Mouse (Mus musculus) B cell, adult 2 months (primary cell): Measurements from ENCODE around the gene Atoh1.

ENCODE experiments used
- DNase-seq, 2 experiments: peaks; one replicate each; pipeline ENCODE4 v3.0.0; 2022

The Atoh1 gene

DNA sequence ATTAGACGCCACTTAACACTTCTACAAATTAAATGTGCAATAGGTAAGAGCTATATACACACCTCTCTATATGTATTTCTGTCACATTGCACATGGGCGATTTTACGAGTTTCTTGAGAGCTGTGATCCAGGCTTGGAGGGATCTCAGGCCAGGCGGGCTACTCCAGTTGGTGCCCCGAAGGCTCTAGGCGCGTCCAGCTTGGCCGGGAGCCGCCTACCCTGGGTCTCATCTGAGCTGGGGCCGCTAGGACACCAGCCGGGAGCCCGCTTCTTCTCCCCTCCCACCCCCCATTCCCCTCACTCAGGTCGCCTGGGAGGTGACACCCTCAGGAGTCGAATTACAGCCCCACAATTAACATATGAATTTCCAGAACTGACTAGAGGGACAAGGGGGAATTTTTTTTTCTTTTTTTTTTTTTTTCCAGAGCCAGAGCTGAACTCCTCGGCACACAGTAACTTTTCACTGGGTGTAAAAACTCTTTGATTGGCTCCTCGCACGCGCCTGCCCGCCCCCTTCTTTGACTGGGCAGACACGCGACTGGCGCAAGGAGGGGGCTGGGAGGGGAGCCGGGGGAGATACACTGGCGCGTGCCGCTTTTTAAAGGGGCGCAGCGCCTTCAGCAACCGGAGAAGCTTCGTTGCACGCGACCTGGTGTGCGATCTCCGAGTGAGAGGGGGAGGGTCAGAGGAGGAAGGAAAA is at the start of gene Atoh1:
Gene Atoh1, plus strand, starts transcription at position 627 of the 700 bp plus-strand sequence.
- DNase-seq: no peak

DNA sequence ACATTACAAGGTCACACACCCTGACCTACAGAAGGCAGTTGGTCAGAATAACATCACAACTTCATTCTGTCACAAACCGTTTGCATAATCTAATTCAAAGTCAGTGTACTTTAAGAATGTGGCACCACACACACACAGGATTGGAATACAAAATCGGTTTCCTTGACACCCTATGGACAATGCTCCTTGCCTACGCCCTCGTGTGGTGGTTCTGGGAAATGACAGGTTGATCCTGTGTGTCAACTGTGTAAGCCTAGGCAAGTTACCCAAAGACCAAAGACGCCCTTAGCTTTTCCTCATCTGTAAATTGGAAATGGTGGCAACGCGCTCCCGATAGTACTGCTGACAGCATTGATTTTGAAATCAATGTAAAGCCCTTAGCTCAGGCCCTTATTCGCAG is 45.0 kb upstream of the Atoh1 start:
- peak in 1 of 2 experiments; percentile 1 for DNase-seq

DNA sequence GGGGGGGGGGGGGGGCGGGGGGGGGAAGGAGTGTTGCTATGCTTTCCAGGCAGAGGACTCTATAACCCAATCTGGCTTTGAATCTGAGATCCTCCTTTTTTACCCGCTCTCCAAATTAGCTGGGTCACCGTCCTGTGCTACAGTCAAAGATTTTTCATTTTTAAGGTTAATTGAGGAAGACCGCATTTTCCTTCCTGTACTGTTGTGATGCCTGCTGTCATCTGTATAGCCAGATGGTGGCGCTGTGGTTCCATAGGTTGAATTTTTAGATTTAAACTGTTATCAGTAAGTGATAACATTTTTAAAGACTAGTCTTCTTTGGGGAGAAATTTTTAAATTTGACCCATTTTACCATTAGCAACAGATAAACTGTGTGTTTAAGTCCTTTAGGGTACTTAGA is 44.0 kb upstream of the Atoh1 start:
- DNase-seq: no peak

DNA sequence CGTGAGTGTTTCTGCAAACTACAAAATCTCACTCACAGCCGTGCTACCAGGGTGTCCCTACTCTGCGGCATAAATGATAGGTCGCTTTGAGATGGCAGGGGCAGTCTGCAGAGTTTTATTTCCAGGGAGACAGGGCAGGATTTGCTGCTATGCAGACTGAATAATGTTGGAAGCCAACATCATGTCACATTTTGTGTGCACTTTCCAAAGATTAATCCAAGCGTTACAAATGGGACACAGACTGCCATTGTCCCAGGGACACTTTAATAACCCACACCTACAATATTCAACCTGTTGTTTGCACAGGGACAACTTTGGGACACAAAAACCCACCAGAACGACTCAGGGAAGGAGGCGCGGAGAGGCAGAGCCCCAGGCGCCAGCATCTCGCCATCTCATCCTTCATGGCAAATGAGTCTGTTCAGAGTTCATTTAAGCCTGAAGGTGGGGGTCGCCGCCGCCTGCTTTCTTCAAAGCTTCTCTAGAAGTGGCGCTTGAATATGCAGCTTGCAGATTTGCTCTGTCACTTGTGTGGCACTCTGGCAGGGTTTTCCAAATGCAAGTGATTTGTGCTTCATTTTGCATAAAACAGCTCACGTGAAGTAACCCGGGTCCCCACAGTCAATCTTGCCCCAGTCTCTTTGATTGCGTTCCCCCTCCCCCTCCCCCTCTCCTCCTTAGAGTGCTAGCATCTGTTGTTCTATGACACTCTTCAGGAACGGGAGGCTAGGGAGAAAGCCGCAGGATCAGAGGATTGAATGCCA is 40.6 kb upstream of the Atoh1 start:
- no peak for DNase-seq

DNA sequence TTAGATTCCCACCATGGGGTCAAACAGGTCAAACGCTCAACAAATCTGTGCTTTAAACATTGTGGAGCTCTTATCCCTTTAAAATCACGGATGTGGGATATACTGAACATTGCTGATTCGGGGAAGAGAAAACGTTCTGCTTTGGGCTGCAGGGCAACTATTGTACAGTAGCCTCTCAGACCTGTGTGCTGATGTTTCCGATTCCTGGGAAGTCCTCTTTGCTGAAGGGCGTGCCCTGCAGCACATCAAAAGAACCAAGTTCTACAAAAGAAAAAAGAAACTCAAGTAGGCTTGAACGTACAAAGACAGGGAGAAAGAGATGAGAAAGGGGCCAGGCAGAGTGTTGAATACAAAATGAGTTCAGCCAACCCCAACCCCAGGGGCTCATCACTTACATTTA is 34.2 kb upstream of the Atoh1 start:
- DNase-seq: no peak

DNA sequence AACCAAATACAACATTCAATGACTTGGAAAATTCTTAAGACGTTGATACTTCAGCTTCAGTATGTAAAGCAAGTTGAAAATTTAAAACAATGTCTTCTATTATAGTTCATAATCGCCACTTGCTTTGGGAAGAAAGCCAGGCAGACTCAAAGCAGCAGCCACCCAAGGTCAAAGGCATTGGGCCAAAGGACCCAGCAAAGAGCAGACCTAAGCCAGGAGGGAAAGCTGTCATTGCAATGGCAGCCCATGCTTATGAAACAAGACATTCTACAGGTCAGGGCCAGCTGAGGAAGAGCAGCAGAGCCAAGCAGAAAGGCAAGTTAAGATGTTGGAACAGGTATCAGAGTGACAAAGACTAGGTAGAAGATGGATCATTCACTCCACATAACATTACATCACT is 25.3 kb upstream of the Atoh1 start:
- DNase-seq: no peak

DNA sequence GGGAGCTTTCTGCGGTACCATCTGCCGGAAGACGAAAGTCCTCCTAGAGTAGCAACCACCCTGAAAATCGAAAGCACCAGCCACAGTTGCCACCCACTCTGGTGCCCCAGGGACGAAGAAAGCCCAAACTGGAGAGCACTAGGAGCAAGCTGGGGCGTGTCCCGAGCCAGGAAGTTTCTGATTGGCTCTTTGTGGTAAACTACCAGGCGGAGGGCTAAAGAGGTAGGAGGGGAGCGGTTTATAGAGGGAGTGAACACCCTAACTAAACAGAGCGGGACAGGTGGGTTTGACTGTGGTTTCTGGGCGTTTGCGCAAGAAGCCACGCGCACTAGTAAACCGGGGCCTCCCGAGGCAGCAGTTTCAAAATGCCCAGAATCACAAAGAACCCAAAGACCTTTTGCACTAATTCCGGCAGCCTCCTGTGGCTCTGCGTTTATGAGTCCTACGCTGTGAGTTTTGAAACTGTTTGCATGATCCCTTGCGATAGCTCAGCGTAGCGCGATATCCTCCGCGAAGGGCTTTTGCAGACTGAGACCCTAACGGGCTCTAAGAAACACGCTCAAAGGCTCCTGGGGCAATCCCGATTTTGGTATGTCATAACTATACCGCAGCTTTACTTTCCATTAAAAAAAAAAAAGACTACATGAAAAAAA is 1.0 kb upstream of the Atoh1 start:
- no peak for DNase-seq

DNA sequence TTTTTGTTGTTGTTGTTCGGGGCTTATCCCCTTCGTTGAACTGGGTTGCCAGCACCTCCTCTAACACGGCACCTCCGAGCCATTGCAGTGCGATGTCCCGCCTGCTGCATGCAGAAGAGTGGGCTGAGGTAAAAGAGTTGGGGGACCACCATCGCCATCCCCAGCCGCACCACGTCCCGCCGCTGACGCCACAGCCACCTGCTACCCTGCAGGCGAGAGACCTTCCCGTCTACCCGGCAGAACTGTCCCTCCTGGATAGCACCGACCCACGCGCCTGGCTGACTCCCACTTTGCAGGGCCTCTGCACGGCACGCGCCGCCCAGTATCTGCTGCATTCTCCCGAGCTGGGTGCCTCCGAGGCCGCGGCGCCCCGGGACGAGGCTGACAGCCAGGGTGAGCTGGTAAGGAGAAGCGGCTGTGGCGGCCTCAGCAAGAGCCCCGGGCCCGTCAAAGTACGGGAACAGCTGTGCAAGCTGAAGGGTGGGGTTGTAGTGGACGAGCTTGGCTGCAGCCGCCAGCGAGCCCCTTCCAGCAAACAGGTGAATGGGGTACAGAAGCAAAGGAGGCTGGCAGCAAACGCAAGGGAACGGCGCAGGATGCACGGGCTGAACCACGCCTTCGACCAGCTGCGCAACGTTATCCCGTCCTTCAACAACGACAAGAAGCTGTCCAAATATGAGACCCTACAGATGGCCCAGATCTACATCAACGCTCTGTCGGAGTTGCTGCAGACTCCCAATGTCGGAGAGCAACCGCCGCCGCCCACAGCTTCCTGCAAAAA is 496 bp downstream of the Atoh1 start:
- no peak for DNase-seq

DNA sequence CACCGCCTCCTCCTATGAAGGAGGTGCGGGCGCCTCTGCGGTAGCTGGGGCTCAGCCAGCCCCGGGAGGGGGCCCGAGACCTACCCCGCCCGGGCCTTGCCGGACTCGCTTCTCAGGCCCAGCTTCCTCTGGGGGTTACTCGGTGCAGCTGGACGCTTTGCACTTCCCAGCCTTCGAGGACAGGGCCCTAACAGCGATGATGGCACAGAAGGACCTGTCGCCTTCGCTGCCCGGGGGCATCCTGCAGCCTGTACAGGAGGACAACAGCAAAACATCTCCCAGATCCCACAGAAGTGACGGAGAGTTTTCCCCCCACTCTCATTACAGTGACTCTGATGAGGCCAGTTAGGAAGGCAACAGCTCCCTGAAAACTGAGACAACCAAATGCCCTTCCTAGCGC is 1.1 kb downstream of the Atoh1 start:
- no peak for DNase-seq

DNA sequence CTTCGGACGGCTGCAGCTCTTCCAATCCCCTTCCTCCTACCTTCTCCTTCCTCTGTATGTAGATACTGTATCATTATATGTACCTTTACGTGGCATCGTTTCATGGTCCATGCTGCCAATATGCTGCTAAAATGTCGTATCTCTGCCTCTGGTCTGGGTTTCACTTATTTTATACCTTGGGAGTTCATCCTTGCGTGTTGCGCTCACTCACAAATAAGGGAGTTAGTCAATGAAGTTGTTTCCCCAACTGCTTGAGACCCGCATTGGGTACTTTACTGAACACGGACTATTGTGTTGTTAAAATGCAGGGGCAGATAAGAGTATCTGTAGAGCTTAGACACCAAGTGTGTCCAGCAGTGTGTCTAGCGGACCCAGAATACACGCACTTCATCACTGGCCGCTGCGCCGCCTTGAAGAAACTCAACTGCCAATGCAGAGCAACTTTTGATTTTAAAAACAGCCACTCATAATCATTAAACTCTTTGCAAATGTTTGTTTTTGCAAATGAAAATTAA is 1.6 kb downstream of the Atoh1 start:
- DNase-seq: no peak

DNA sequence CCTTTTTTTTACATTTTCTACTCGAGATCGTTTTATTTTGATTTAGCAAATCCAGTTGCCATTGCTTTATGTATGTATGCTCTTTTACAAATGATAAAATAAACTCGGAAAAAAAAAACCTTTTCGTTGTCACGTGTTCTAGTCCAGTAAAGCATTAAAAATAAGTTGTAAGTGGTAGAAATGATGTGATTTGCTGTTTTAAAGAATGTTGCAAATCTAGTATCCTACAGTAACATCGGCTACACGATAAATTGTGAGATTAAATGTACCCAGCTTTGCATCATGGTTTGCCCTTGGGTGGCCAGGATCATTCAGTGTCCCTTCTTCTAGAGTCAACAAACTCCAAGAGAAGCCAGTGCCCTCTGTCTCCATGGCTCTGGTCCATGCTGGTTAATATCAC is 2.2 kb downstream of the Atoh1 start:
- no peak for DNase-seq

DNA sequence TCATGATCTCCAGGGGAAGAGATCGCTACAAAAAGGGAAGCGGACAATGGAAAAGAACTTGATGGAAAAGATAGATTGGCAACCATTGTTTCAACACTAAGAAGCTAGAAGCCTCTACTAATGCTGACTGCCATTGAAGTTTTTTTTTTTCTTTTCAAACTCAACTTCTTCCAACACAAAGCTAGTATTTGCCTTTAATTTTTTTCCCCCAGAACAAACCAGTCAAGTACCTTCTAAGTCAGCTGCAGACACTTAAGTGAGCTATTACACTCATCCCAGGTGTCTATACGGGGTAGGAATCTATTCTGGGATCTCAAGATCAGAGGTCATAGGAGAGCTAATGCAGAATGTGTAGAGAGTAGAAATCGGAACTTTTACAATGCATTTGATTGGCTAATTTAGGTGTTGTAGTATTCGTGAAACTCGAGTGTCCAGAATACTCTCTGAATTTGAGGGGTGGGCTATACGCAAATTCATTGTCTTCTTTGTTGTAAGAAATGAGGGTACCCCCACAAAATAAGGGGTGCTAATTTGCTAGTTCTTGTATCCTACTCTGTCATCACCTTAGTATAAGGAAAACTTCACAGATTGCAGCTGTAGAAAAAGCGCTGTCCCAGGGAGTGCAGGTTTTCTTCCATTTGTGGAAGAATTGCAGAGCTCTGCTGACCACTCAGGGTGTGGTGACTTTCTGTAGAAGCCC is 2.8 kb downstream of the Atoh1 start:
- no peak for DNase-seq

DNA sequence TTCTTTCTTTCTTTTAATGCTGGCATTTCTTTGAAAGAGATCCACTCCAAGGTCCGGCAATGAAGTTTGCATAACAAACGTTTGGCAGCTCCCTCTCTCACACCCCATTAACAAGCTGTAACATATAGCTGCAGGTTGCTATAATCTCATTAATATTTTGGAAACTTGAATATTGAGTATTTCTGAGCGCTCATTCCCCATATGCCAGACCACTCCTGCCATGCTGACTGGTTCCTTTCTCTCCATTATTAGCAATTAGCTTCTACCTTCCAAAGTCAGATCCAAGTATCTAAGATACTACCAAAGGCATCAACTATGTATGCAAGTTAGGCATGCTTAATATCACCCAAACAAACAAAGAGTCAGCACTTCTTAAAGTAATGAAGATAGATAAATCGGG is 4.4 kb downstream of the Atoh1 start:
- DNase-seq: no peak

DNA sequence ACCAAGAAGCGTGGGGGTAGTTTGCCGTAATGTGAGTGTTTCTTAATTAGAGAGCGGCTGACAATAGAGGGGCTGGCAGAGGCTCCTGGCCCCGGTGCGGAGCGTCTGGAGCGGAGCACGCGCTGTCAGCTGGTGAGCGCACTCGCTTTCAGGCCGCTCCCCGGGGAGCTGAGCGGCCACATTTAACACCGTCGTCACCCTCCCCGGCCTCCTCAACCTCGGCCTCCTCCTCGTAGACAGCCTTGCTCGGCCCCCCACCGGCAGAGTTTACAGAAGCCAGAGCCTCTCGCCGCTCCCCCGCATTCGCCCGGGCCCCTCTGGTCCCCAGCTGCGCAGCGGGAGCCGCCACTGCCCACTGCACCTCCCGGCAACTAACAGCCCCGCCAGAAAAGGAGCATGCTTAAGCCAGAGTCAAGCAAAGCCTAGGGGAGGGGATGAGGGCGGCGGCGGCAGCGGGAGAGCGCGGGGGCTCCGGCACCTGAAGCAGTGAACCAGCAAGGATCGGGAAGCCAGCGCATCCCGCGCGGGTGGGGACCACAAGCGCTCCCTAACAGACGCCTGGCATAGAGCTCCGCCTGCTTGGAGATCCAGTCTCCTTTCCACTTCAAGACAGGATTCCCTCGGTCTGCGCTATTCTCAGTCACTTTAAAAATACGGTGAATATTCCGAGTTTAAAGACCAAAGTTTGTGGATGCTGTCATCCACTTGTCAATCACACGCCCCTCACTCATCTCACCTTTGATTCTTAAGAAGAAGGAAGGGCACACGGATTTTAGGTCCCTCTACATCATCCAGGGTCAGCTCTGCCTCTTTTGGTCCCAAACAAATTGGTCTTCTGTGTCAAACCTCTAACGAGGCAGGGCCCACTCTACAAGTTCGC is 5.8 kb downstream of the Atoh1 start:
- no peak for DNase-seq

DNA sequence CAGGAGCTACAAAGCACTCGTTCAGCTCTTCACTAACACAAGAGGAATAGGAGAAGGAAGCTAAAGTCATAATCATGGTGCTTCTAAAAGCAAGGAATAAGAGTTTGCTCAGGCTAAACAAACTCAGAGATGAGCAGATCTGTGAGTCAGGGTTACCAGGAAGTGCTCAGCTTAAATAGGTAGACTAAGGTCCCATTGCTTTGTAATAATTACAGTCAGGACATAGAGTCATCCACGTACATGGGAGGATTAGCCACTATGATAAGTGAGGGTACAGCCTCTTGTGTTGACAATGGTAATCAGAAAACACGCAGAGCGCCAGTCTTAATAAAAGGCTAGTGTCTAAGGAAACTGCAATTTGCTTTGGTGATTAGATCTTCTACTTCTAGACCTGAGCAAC is 7.4 kb downstream of the Atoh1 start:
- no peak for DNase-seq

DNA sequence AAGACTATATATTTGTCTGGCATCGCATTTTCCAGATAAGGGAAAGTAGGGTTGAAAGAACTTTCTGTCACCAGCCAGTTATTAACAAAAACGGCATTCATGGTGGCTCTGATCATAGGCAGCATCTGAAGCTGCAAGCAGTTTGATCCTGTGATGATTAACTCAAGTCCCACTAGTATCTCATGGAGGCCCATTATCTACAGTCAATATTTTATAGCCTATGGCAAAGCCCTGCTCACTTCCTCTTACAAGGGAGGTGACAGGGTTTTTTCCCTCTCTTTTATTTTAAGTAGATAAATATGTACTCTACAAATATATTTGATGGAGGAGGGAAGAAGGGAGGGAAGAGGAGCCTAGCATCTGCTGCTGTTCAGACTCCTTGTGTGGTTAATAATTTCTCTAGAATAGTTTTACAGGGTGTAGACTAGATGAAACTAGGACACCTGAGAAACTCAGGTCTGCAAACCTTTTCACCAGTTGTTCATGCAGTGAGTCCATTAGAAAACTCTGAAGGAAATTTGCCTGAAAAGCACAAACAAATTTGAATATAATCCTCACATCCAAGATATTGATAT is 14.1 kb downstream of the Atoh1 start:
- DNase-seq: no peak

DNA sequence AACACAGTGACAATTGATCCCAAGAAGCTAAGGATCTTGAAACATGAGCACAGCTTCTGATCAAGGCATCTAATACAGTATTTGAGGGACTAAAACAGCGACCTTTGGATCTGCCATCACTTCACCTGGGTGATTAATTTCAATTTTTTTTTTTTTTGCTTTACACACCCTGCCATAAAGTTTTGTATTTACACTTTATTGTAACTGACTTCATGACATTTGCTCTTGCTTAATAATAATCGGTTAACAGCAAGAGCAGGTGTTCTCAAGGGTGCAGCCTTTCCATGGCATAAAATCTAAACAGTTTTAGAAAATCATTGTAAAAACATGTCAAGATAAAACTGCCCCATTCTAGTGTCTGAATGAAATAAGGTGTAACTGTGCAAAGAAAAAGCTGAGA is 25.6 kb downstream of the Atoh1 start:
- DNase-seq: no peak

DNA sequence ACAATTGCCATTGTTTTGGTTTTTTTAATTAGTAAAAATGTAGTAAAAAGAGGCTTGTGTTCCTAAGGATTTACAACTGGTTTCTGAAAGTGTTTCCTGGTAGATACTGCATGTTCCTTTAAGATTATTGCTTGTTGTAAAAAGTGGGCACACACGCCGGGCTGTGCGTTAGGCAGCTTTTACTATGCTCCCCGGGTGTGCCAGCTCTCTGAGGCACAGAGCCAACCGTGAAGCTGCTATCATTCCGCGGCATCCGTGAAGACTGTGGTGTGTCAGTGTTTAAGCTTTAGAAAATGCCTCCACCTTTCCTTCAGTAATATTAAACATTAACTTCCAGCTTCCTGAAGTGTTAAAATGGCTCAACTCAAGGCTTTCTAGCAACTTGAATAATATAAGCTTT is 35.0 kb downstream of the Atoh1 start:
- no peak for DNase-seq

DNA sequence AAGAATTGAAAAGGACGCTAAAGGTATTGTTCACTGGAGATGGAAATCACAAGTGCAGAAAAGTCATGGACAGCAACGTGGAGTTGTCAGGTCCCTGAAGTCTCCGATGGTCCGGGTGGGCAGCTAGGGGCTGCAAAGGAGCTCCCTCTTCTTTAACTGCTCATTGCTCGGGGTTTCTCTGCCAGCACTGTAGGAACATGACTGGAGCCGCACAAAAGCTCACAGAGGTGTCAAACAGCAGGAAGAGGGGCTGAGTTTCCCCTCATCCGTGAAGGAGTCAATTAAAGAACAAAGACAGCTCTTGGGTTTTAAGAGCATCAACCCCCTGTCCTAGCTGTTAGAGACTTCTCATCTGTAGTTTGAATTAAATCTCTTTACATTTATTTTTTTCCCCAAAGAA is 44.5 kb downstream of the Atoh1 start:
- DNase-seq: no peak
